Mouse (Mus musculus): ENCODE results near the gene Fcrls.

GRCm38 (mm10) chr3:87247292-87247691 is 16.2 kb downstream of the Fcrls start:
- TF ChIP-seq POLR2A (IDR thresholded peaks at IDR 0.05; ENCODE audit: low read depth, low read length) (no peak), CTCF (IDR thresholded peaks at IDR 0.05; ENCODE audit: borderline replicate concordance, insufficient read depth, low read length) (no peak)
